Mouse (Mus musculus) heart, adult 2 months (tissue): ENCODE results near the gene Fam3b. TPM values are rescaled to one million over a fixed set of nuclear protein-coding genes. Genes with fewer than 3 reads are reported as not detected.

ENCODE experiments used
- DNase-seq, 2 experiments: peaks; one replicate each; pipeline ENCODE4 v3.0.0; 2021
- H3K27ac ChIP-seq: fragments of 200-600 bp; 2 replicates; pipeline ENCODE4 v1.8.1; 2022
- H3K27me3 ChIP-seq: fragments of 200-500 bp; 2 replicates; pipeline ENCODE4 v1.6.1; 2012; ENCODE audit warnings: mild to moderate bottlenecking, low read length, inconsistent platforms, mixed read lengths; ENCODE audit not compliant: control insufficient read depth, insufficient read depth
- H3K36me3 ChIP-seq: fragments of 200-500 bp; 2 replicates; pipeline ENCODE4 v1.6.1; 2012; ENCODE audit warnings: low read length, inconsistent platforms; ENCODE audit not compliant: control insufficient read depth, insufficient read depth
- H3K4me1 ChIP-seq: fragments of 200-500 bp; 2 replicates; pipeline ENCODE4 v1.6.1; 2011; ENCODE audit warnings: low read length; ENCODE audit not compliant: control insufficient read depth, insufficient read depth
- H3K4me3 ChIP-seq: fragments of 200-600 bp; 2 replicates; pipeline ENCODE4 v1.8.1; 2022
- H3K79me2 ChIP-seq: fragments of 200-500 bp; replicated peaks from 2 replicates; pipeline ENCODE4 v1.6.1; 2012; ENCODE audit warnings: mild to moderate bottlenecking, inconsistent platforms, low read length, moderate library complexity, mixed read lengths; ENCODE audit not compliant: control insufficient read depth, insufficient read depth
- H3K9ac ChIP-seq: fragments of 200-500 bp; 2 replicates; pipeline ENCODE4 v1.6.1; 2012; ENCODE audit warnings: low read depth, mild to moderate bottlenecking, control low read depth, inconsistent platforms, low read length, mixed read lengths
- CTCF ChIP-seq: fragments of 200-600 bp; IDR thresholded peaks from 2 replicates; pipeline ENCODE4 v1.8.1; 2022; ENCODE audit warnings: antibody characterized with exemption, mild to moderate bottlenecking, moderate library complexity
- EP300 ChIP-seq: fragments of 200-500 bp; IDR thresholded peaks from 2 replicates; pipeline ENCODE4 v1.6.1; 2011; ENCODE audit warnings: low read depth, low read length, control low read depth; ENCODE audit not compliant: insufficient read depth
- POLR2A ChIP-seq: fragments of 200-500 bp; IDR thresholded peaks from 2 replicates; pipeline ENCODE4 v1.6.1; 2011; ENCODE audit warnings: mild to moderate bottlenecking, low read depth, low read length, control low read depth; ENCODE audit not compliant: insufficient read depth
- WGBS: fragments of 180-500 bp; shearing (Covaris S2); methylation state at CpG from one replicate; pipeline ENCODE4 v1.1.7; 2018; 5-methylcytosine and 5-hydroxymethylcytosine counted together
- intact Hi-C: fragments of 180-260 bp; cut with DNase I; formaldehyde crosslinking; loops from one replicate; pipeline ENCODE4 v1.15.1; 2025
- polyA plus RNA-seq: library from polyadenylated mRNA; depleted of rRNA; stranded (reverse); fragments of >200 nt; gene quantifications from 2 replicates; pipeline ENCODE4 v1.2.3, GENCODE M21; 2012; rRNA removed
- total RNA-seq, 2 experiments: library from RNA; stranded (reverse); gene quantifications; 2 replicates each; pipeline ENCODE4 v1.2.3; 2021

Fam3b gene
- total and polyA plus RNA-seq, 3 experiments = not detected

GRCm38 (mm10) chr16:97428026-97428425 lies 86.6 kb downstream of the Fam3b start:
- Histone ChIP-seq H3K4me1 (peaks cover 2% of the 10 kb centered on the region), H3K27ac (no peak overlapping the region), H3K27me3 (no peaks in the 10 kb centered on the region), H3K36me3 (no peaks in the 10 kb centered on the region), H3K4me3 (no peak overlapping the region), H3K79me2 (no peaks in the 10 kb centered on the region), H3K9ac (no peak overlapping the region)
- no peak for TF ChIP-seq EP300
- no peak for TF ChIP-seq CTCF
- no peak for TF ChIP-seq POLR2A
- DNase-seq = no peak
- intact Hi-C loops = no loop called here
- WGBS = 84% methylated on average over 3 of the region's 3 CpGs

- no peak overlapping the region for H3K27ac ChIP-seq
- 48% methylated on average over 1 of the region's 1 CpGs for WGBS
- DNase-seq = no peak
These were observed 91.0 kb downstream of the Fam3b start for GRCm38 (mm10) chr16:97423627-97424026.

GRCm38 (mm10) chr16:97421671-97422070 lies 92.9 kb downstream of the Fam3b start:
- Histone ChIP-seq H3K4me3 (no peak overlapping the region), H3K27me3 (no peaks in the 10 kb centered on the region), H3K79me2 (no peaks in the 10 kb centered on the region), H3K9ac (no peak overlapping the region), H3K27ac (no peak overlapping the region), H3K36me3 (no peaks in the 10 kb centered on the region), H3K4me1 (no peaks in the 10 kb centered on the region)
- intact Hi-C loops = no loop called here
- DNase-seq = no peak
- 75% methylated on average over 6 of the region's 6 CpGs for WGBS
- TF ChIP-seq POLR2A = no peak

More at GRCm38 (mm10) chr16:97423627-97424026, 91.0 kb downstream of the Fam3b start:
- Histone ChIP-seq H3K4me1 (no peaks in the 10 kb centered on the region), H3K9ac (no peak overlapping the region), H3K4me3 (no peak overlapping the region), H3K79me2 (no peaks in the 10 kb centered on the region), H3K27me3 (no peaks in the 10 kb centered on the region), H3K36me3 (no peaks in the 10 kb centered on the region)
- TF ChIP-seq CTCF (no peak), EP300 (no peak), POLR2A (no peak)
- intact Hi-C loops = no loop called here

Other genes with a start within 250 kb of the Fam3b start
- 10 to 100 TPM; 15.8 to 16.9 TPM for gene Bace2, start 158.1 kb downstream of the Fam3b start, total RNA-seq
- 4.8 and 6.4 TPM in 2 replicates for gene Bace2, start 158.1 kb downstream of the Fam3b start, polyA plus RNA-seq
- gene Mx1, start 51.9 kb downstream of the Fam3b start, total RNA-seq = 1 to 10 TPM; 1.7 to 2.1 TPM
- 0.44 and 0.59 TPM in 2 replicates for gene Mx1, start 51.9 kb downstream of the Fam3b start, polyA plus RNA-seq
- gene Tmprss2, start 96.4 kb upstream of the Fam3b start, total RNA-seq = not detected
- gene Tmprss2, start 96.4 kb upstream of the Fam3b start, polyA plus RNA-seq = 0.03 and 0.96 TPM in 2 replicates
- gene Ripk4, start 249.0 kb upstream of the Fam3b start, total RNA-seq = under 1 TPM; 0.05 to 0.07 TPM
- gene Ripk4, start 249.0 kb upstream of the Fam3b start, polyA plus RNA-seq = 0.29 and 0.70 TPM in 2 replicates